Mouse (Mus musculus): Measurements from ENCODE around the gene Krtap5-1. TPM values are rescaled to one million over a fixed set of nuclear protein-coding genes. Genes with fewer than 3 reads are reported as not detected.

Gene Krtap5-1
- polyA plus RNA-seq, 1 experiment from 2014 or later = not detected

Other genes starting within 250 kb of the Krtap5-1 start
- 66.1 and 69.2 TPM in 2 replicates for gene Mob2, start 236.1 kb downstream of the Krtap5-1 start, polyA plus RNA-seq (2015; fragmentation: Nextera tagmentation; extraction: Ambion mirVana)
- 2.4 and 2.6 TPM in 2 replicates for gene Dusp8, start 201.3 kb downstream of the Krtap5-1 start, polyA plus RNA-seq (2015; fragmentation: Nextera tagmentation; extraction: Ambion mirVana)
- gene Gm45618, start 176.4 kb downstream of the Krtap5-1 start, polyA plus RNA-seq (2015; fragmentation: Nextera tagmentation; extraction: Ambion mirVana) = not detected in 2 replicates
- gene Gm39115, start 161.1 kb downstream of the Krtap5-1 start, polyA plus RNA-seq (2015; fragmentation: Nextera tagmentation; extraction: Ambion mirVana) = not detected in 2 replicates
- not detected in 2 replicates for gene Gm45337, start 152.5 kb downstream of the Krtap5-1 start, polyA plus RNA-seq (2015; fragmentation: Nextera tagmentation; extraction: Ambion mirVana)
- not detected in 2 replicates for gene Gm29735, start 140.0 kb downstream of the Krtap5-1 start, polyA plus RNA-seq (2015; fragmentation: Nextera tagmentation; extraction: Ambion mirVana)
- not detected in 2 replicates for gene Gm4553, start 131.4 kb downstream of the Krtap5-1 start, polyA plus RNA-seq (2015; fragmentation: Nextera tagmentation; extraction: Ambion mirVana)
- not detected in 2 replicates for gene Krtap5-2, start 121.1 kb downstream of the Krtap5-1 start, polyA plus RNA-seq (2015; fragmentation: Nextera tagmentation; extraction: Ambion mirVana)
- gene Gm10153, start 106.7 kb downstream of the Krtap5-1 start, polyA plus RNA-seq (2015; fragmentation: Nextera tagmentation; extraction: Ambion mirVana) = not detected in 2 replicates
- not detected in 2 replicates for gene Krtap5-3, start 95.8 kb downstream of the Krtap5-1 start, polyA plus RNA-seq (2015; fragmentation: Nextera tagmentation; extraction: Ambion mirVana)
- gene Gm7579, start 85.3 kb downstream of the Krtap5-1 start, polyA plus RNA-seq (2015; fragmentation: Nextera tagmentation; extraction: Ambion mirVana) = not detected in 2 replicates
- gene Krtap5-5, start 67.1 kb downstream of the Krtap5-1 start, polyA plus RNA-seq (2015; fragmentation: Nextera tagmentation; extraction: Ambion mirVana) = not detected in 2 replicates
- not detected in 2 replicates for gene Gm40460, start 56.0 kb downstream of the Krtap5-1 start, polyA plus RNA-seq (2015; fragmentation: Nextera tagmentation; extraction: Ambion mirVana)
- gene Gm2431, start 38.8 kb downstream of the Krtap5-1 start, polyA plus RNA-seq (2015; fragmentation: Nextera tagmentation; extraction: Ambion mirVana) = not detected in 2 replicates
- gene Gm4559, start 22.8 kb downstream of the Krtap5-1 start, polyA plus RNA-seq (2015; fragmentation: Nextera tagmentation; extraction: Ambion mirVana) = not detected in 2 replicates
- not detected in 2 replicates for gene Krtap5-4, start 6.4 kb upstream of the Krtap5-1 start, polyA plus RNA-seq (2015; fragmentation: Nextera tagmentation; extraction: Ambion mirVana)
- 2.5 and 3.3 TPM in 2 replicates for gene Ifitm10, start 76.6 kb upstream of the Krtap5-1 start, polyA plus RNA-seq (2015; fragmentation: Nextera tagmentation; extraction: Ambion mirVana)
- gene Gm49369, start 85.5 kb upstream of the Krtap5-1 start, polyA plus RNA-seq (2015; fragmentation: Nextera tagmentation; extraction: Ambion mirVana) = not detected in 2 replicates
- 210 and 222 TPM in 2 replicates for gene Ctsd, start 90.9 kb upstream of the Krtap5-1 start, polyA plus RNA-seq (2015; fragmentation: Nextera tagmentation; extraction: Ambion mirVana)
- 0.37 and 0.66 TPM in 2 replicates for gene Syt8, start 137.7 kb upstream of the Krtap5-1 start, polyA plus RNA-seq (2015; fragmentation: Nextera tagmentation; extraction: Ambion mirVana)
- gene Tnni2, start 144.7 kb upstream of the Krtap5-1 start, polyA plus RNA-seq (2015; fragmentation: Nextera tagmentation; extraction: Ambion mirVana) = 7.7 and 8.4 TPM in 2 replicates
- gene Lsp1, start 163.7 kb upstream of the Krtap5-1 start, polyA plus RNA-seq (2015; fragmentation: Nextera tagmentation; extraction: Ambion mirVana) = 28.5 and 29.2 TPM in 2 replicates
- gene Tnnt3, start 201.7 kb upstream of the Krtap5-1 start, polyA plus RNA-seq (2015; fragmentation: Nextera tagmentation; extraction: Ambion mirVana) = 3.8 and 5.8 TPM in 2 replicates
- 36.0 and 36.7 TPM in 2 replicates for gene Mrpl23, start 235.6 kb upstream of the Krtap5-1 start, polyA plus RNA-seq (2015; fragmentation: Nextera tagmentation; extraction: Ambion mirVana)